Mouse (Mus musculus): ENCODE measurements around the gene Nalcn. TPM values are rescaled to one million over a fixed set of nuclear protein-coding genes. Genes with fewer than 3 reads are reported as not detected.
A peak's percentile ranks its signal among the peaks of the same experiment; 100 is the strongest.

The Nalcn gene
- polyA plus RNA-seq, 1 experiment from 2014 or later, result 1.3 TPM

GRCm38 (mm10) chr14:123352973-123353372 lies 274.0 kb downstream of the Nalcn start:
- DNase-seq (ENCODE audit: low spot score), result peak; percentile 83
- 15% methylated on average over 6 of the region's 6 CpGs for WGBS

GRCm38 (mm10) chr14:123331841-123332240 lies 295.1 kb downstream of the Nalcn start:
- no peaks in the 10 kb centered on the region for H3K9me3 ChIP-seq (replicated peaks; ENCODE audit: control insufficient read depth, low read length)
- H3K27me3 ChIP-seq (ENCODE audit: control insufficient read depth, insufficient read depth, low read length), result no peaks in the 10 kb centered on the region
- ATAC-seq (replicated peaks; ENCODE audit: insufficient number of reproducible peaks, low FRiP score, low TSS enrichment, low read depth) (no peak), DNase-seq (ENCODE audit: low spot score) (no peak)
- H3K9ac ChIP-seq (replicated peaks; ENCODE audit: low read length), result no peak overlapping the region
- H3K4me2 ChIP-seq (ENCODE audit: low read depth, low read length), result no peak overlapping the region
- no peaks in the 10 kb centered on the region for H3K4me1 ChIP-seq (ENCODE audit: control insufficient read depth, insufficient read depth, low read length)
- WGBS, result 19% methylated on average over 1 of the region's 1 CpGs
- no peak overlapping the region for H3K27ac ChIP-seq (replicated peaks; ENCODE audit: low read depth, low read length)
- no peaks in the 10 kb centered on the region for H3K36me3 ChIP-seq (replicated peaks; ENCODE audit: control insufficient read depth, insufficient read depth, low read depth, low read length)
- no peak overlapping the region for H3K4me3 ChIP-seq (ENCODE audit: low read depth, low read length)

More at GRCm38 (mm10) chr14:123352973-123353372, 274.0 kb downstream of the Nalcn start:
- no peak overlapping the region for H3K4me2 ChIP-seq (ENCODE audit: low read depth, low read length)
- peak; percentile 83 for ATAC-seq (replicated peaks; ENCODE audit: insufficient number of reproducible peaks, low FRiP score, low TSS enrichment, low read depth)
- no peak overlapping the region for H3K4me3 ChIP-seq (ENCODE audit: low read depth, low read length)
- H3K27me3 ChIP-seq (ENCODE audit: control insufficient read depth, insufficient read depth, low read length), result no peaks in the 10 kb centered on the region
- no peaks in the 10 kb centered on the region for H3K9me3 ChIP-seq (replicated peaks; ENCODE audit: control insufficient read depth, low read length)
- no peaks in the 10 kb centered on the region for H3K4me1 ChIP-seq (ENCODE audit: control insufficient read depth, insufficient read depth, low read length)
- no peak overlapping the region for H3K9ac ChIP-seq (replicated peaks; ENCODE audit: low read length)
- no peaks in the 10 kb centered on the region for H3K36me3 ChIP-seq (replicated peaks; ENCODE audit: control insufficient read depth, insufficient read depth, low read depth, low read length)
- no peak overlapping the region for H3K27ac ChIP-seq (replicated peaks; ENCODE audit: low read depth, low read length)

GRCm38 (mm10) chr14:123314369-123314768 lies 312.6 kb downstream of the Nalcn start:
- Histone ChIP-seq H3K27ac (replicated peaks; ENCODE audit: low read depth, low read length) (no peak overlapping the region), H3K9me3 (replicated peaks; ENCODE audit: control insufficient read depth, low read length) (no peaks in the 10 kb centered on the region), H3K27me3 (ENCODE audit: control insufficient read depth, insufficient read depth, low read length) (no peaks in the 10 kb centered on the region), H3K4me3 (ENCODE audit: low read depth, low read length) (no peak overlapping the region), H3K4me1 (ENCODE audit: control insufficient read depth, insufficient read depth, low read length) (no peaks in the 10 kb centered on the region), H3K36me3 (replicated peaks; ENCODE audit: control insufficient read depth, insufficient read depth, low read depth, low read length) (no peaks in the 10 kb centered on the region), H3K9ac (replicated peaks; ENCODE audit: low read length) (no peak overlapping the region), H3K4me2 (ENCODE audit: low read depth, low read length) (no peak overlapping the region)
- no peak for ATAC-seq (replicated peaks; ENCODE audit: insufficient number of reproducible peaks, low FRiP score, low TSS enrichment, low read depth)
- peak; percentile 46 for DNase-seq (ENCODE audit: low spot score)
- WGBS, result 52% methylated on average over 1 of the region's 1 CpGs

- 87% methylated on average over 4 of the region's 4 CpGs for WGBS
- ATAC-seq (replicated peaks; ENCODE audit: insufficient number of reproducible peaks, low FRiP score, low TSS enrichment, low read depth), result no peak
- H3K27ac ChIP-seq (replicated peaks; ENCODE audit: low read depth, low read length), result no peak overlapping the region
- H3K27me3 ChIP-seq (ENCODE audit: control insufficient read depth, insufficient read depth, low read length), result no peaks in the 10 kb centered on the region
- no peak overlapping the region for H3K9ac ChIP-seq (replicated peaks; ENCODE audit: low read length)
- H3K4me1 ChIP-seq (ENCODE audit: control insufficient read depth, insufficient read depth, low read length), result no peaks in the 10 kb centered on the region
- no peaks in the 10 kb centered on the region for H3K9me3 ChIP-seq (replicated peaks; ENCODE audit: control insufficient read depth, low read length)
- H3K4me3 ChIP-seq (ENCODE audit: low read depth, low read length), result no peak overlapping the region
- H3K4me2 ChIP-seq (ENCODE audit: low read depth, low read length), result no peak overlapping the region
- no peaks in the 10 kb centered on the region for H3K36me3 ChIP-seq (replicated peaks; ENCODE audit: control insufficient read depth, insufficient read depth, low read depth, low read length)
- no peak for DNase-seq (ENCODE audit: low spot score)
Observed at GRCm38 (mm10) chr14:123312371-123312770, 314.6 kb downstream of the Nalcn start.

GRCm38 (mm10) chr14:123296068-123296467 lies 330.9 kb downstream of the Nalcn start:
- Histone ChIP-seq H3K4me2 (ENCODE audit: low read depth, low read length) (no peak overlapping the region), H3K36me3 (replicated peaks; ENCODE audit: control insufficient read depth, insufficient read depth, low read depth, low read length) (no peaks in the 10 kb centered on the region), H3K9me3 (replicated peaks; ENCODE audit: control insufficient read depth, low read length) (no peaks in the 10 kb centered on the region), H3K9ac (replicated peaks; ENCODE audit: low read length) (no peak overlapping the region), H3K4me3 (ENCODE audit: low read depth, low read length) (no peak overlapping the region), H3K27me3 (ENCODE audit: control insufficient read depth, insufficient read depth, low read length) (no peaks in the 10 kb centered on the region), H3K27ac (replicated peaks; ENCODE audit: low read depth, low read length) (no peak overlapping the region), H3K4me1 (ENCODE audit: control insufficient read depth, insufficient read depth, low read length) (no peaks in the 10 kb centered on the region)
- ATAC-seq (replicated peaks; ENCODE audit: insufficient number of reproducible peaks, low FRiP score, low TSS enrichment, low read depth) (no peak), DNase-seq (ENCODE audit: low spot score) (no peak)

- H3K9me3 ChIP-seq (replicated peaks; ENCODE audit: control insufficient read depth, low read length), result no peaks in the 10 kb centered on the region
Observed at GRCm38 (mm10) chr14:123291118-123292007, 335.6 kb downstream of the Nalcn start.

GRCm38 (mm10) chr14:123282165-123282564 lies 344.8 kb downstream of the Nalcn start:
- Histone ChIP-seq H3K27ac (replicated peaks; ENCODE audit: low read depth, low read length) (no peak overlapping the region), H3K9me3 (replicated peaks; ENCODE audit: control insufficient read depth, low read length) (no peaks in the 10 kb centered on the region)
- no peak for ATAC-seq (replicated peaks; ENCODE audit: insufficient number of reproducible peaks, low FRiP score, low TSS enrichment, low read depth)

More at GRCm38 (mm10) chr14:123291118-123292007, 335.6 kb downstream of the Nalcn start:
- H3K4me3 ChIP-seq (ENCODE audit: low read depth, low read length), result no peak overlapping the region
- no peak overlapping the region for H3K27ac ChIP-seq (replicated peaks; ENCODE audit: low read depth, low read length)
- H3K4me2 ChIP-seq (ENCODE audit: low read depth, low read length), result no peak overlapping the region
- no peak overlapping the region for H3K9ac ChIP-seq (replicated peaks; ENCODE audit: low read length)
- ATAC-seq (replicated peaks; ENCODE audit: insufficient number of reproducible peaks, low FRiP score, low TSS enrichment, low read depth) (no peak), DNase-seq (ENCODE audit: low spot score) (no peak)
- H3K36me3 ChIP-seq (replicated peaks; ENCODE audit: control insufficient read depth, insufficient read depth, low read depth, low read length), result no peaks in the 10 kb centered on the region
- H3K27me3 ChIP-seq (ENCODE audit: control insufficient read depth, insufficient read depth, low read length), result no peaks in the 10 kb centered on the region
- 77% methylated on average over 4 of the region's 4 CpGs for WGBS
- H3K4me1 ChIP-seq (ENCODE audit: control insufficient read depth, insufficient read depth, low read length), result no peaks in the 10 kb centered on the region

GRCm38 (mm10) chr14:123272121-123272520 lies 354.8 kb downstream of the Nalcn start:
- Histone ChIP-seq H3K4me3 (ENCODE audit: low read depth, low read length) (no peak overlapping the region), H3K9me3 (replicated peaks; ENCODE audit: control insufficient read depth, low read length) (no peaks in the 10 kb centered on the region), H3K4me1 (ENCODE audit: control insufficient read depth, insufficient read depth, low read length) (no peaks in the 10 kb centered on the region), H3K4me2 (ENCODE audit: low read depth, low read length) (no peak overlapping the region), H3K27ac (replicated peaks; ENCODE audit: low read depth, low read length) (no peak overlapping the region), H3K27me3 (ENCODE audit: control insufficient read depth, insufficient read depth, low read length) (no peaks in the 10 kb centered on the region), H3K9ac (replicated peaks; ENCODE audit: low read length) (no peak overlapping the region), H3K36me3 (replicated peaks; ENCODE audit: control insufficient read depth, insufficient read depth, low read depth, low read length) (no peaks in the 10 kb centered on the region)
- DNase-seq (ENCODE audit: low spot score) (peak; percentile 23), ATAC-seq (replicated peaks; ENCODE audit: insufficient number of reproducible peaks, low FRiP score, low TSS enrichment, low read depth) (no peak)
- WGBS, result 77% methylated on average over 2 of the region's 2 CpGs

More at GRCm38 (mm10) chr14:123282165-123282564, 344.8 kb downstream of the Nalcn start:
- no peak overlapping the region for H3K9ac ChIP-seq (replicated peaks; ENCODE audit: low read length)
- no peak overlapping the region for H3K4me3 ChIP-seq (ENCODE audit: low read depth, low read length)
- H3K27me3 ChIP-seq (ENCODE audit: control insufficient read depth, insufficient read depth, low read length), result no peaks in the 10 kb centered on the region
- no peaks in the 10 kb centered on the region for H3K4me1 ChIP-seq (ENCODE audit: control insufficient read depth, insufficient read depth, low read length)
- DNase-seq (ENCODE audit: low spot score), result no peak
- H3K36me3 ChIP-seq (replicated peaks; ENCODE audit: control insufficient read depth, insufficient read depth, low read depth, low read length), result no peaks in the 10 kb centered on the region
- no peak overlapping the region for H3K4me2 ChIP-seq (ENCODE audit: low read depth, low read length)
